Mouse (Mus musculus) neural tube, embryonic 14.5 days (tissue): ENCODE measurements around the gene Ppp1r32. TPM values are rescaled to one million over a fixed set of nuclear protein-coding genes. Genes with fewer than 3 reads are reported as not detected.

Experiments used
- ATAC-seq: fragments of 200-750 bp; cut with Nextera tagmentation; 2 replicates; pipeline ENCODE4 v1.8.0; 2017; ENCODE audit warnings: low read depth, mild to moderate bottlenecking, moderate TSS enrichment, moderate library complexity
- H3K27ac ChIP-seq: fragments of 300-500 bp; sonication (generic); 2 replicates; pipeline ENCODE4 v1.5.1; 2014; ENCODE audit warnings: low read depth, mild to moderate bottlenecking, control low read depth, low read length, moderate library complexity, mixed read lengths
- H3K27me3 ChIP-seq: fragments of 300-500 bp; sonication (generic); 2 replicates; pipeline ENCODE4 v1.6.1; 2014; ENCODE audit warnings: low read length; ENCODE audit not compliant: control insufficient read depth, insufficient read depth
- H3K36me3 ChIP-seq: fragments of 300-500 bp; sonication (generic); 2 replicates; pipeline ENCODE4 v1.6.1; 2014; ENCODE audit warnings: low read length, mixed read lengths; ENCODE audit not compliant: control insufficient read depth, insufficient read depth
- H3K4me1 ChIP-seq: fragments of 300-500 bp; sonication (generic); 2 replicates; pipeline ENCODE4 v1.6.1; 2014; ENCODE audit warnings: low read length; ENCODE audit not compliant: control insufficient read depth, insufficient read depth
- H3K4me2 ChIP-seq: fragments of 300-500 bp; sonication (generic); 2 replicates; pipeline ENCODE4 v1.6.1; 2014; ENCODE audit warnings: mild to moderate bottlenecking, low read depth, low read length, control low read depth
- H3K4me3 ChIP-seq: fragments of 300-500 bp; sonication (generic); 2 replicates; pipeline ENCODE4 v1.5.1; 2014; ENCODE audit warnings: low read depth, low read length, control low read depth, mixed read lengths
- H3K9ac ChIP-seq: fragments of 300-500 bp; sonication (generic); replicated peaks from 2 replicates; pipeline ENCODE4 v1.6.1; 2014; ENCODE audit warnings: low read depth, mild to moderate bottlenecking, control low read depth, low read length, mixed read lengths
- H3K9me3 ChIP-seq: fragments of 300-500 bp; sonication (generic); 2 replicates; pipeline ENCODE4 v1.6.1; 2016; ENCODE audit warnings: low read length; ENCODE audit not compliant: control insufficient read depth
- WGBS: fragments of 180-500 bp; shearing (Covaris S2); extraction: QIAGEN DNeasy Blood & Tissue Kit; methylation state at CpG from one replicate; pipeline ENCODE4 v1.1.7; 2014; 5-methylcytosine and 5-hydroxymethylcytosine counted together
- polyA plus RNA-seq: library from polyadenylated mRNA; unstranded; fragments of >200 nt; fragmentation: Nextera tagmentation; extraction: Ambion mirVana; gene quantifications from 2 replicates; pipeline ENCODE4 v1.2.1, GENCODE M21; 2014

Gene Ppp1r32
- polyA plus RNA-seq, 1 experiment from 2014 or later = 1.0 TPM

DNA sequence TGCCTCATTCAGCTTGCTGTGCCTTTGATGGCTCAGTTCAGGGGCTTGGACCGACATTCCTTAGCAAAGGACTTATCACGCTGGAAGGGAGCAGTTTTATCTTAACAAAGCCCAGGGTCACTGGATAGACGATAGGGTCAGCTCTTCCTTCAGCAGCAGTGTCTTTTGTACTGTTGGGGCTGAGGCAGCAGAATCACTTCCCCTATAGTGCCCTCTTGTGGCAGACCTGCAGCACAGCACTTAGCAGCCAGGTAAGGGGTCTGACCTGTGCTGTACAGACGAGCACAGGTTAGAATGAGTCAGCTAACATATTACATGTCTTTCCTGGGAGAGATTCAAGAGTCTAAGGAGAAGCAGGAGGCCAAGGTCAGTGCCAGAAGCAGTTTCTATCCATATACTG lies 19.8 kb upstream of the Ppp1r32 start:
- ATAC-seq = peak; percentile 87
- H3K4me2 ChIP-seq = no peak overlapping the region
- no peaks in the 10 kb centered on the region for H3K27me3 ChIP-seq
- H3K36me3 ChIP-seq = peaks cover 20% of the 10 kb centered on the region
- H3K9me3 ChIP-seq = no peaks in the 10 kb centered on the region
- H3K4me1 ChIP-seq = no peaks in the 10 kb centered on the region
- H3K27ac ChIP-seq = no peak overlapping the region
- 7% methylated on average over 4 of the region's 4 CpGs for WGBS
- no peak overlapping the region for H3K4me3 ChIP-seq
- no peak overlapping the region for H3K9ac ChIP-seq

DNA sequence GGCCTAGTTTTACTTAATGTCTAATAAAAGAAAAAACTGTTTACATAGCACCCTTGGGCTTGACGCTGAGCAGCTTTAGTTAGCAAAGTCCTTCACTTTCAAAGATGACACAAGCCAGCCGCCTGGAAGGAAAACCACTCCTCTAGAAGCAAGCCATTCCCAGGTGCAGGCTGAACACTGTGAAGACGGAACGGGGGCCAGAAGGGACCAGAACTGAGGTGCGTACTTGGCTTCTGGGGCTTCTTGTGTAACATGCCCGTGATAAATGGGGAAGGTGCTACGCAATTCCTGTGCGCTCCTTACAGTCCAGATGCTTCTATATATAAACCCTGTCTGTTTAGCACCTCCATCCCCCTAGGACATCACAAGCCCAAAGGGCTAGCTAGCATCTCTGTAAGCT lies 17.9 kb upstream of the Ppp1r32 start:
- 91% methylated on average over 8 of the region's 8 CpGs for WGBS
- H3K9me3 ChIP-seq = no peaks in the 10 kb centered on the region
- H3K36me3 ChIP-seq = peaks cover 20% of the 10 kb centered on the region
- H3K4me2 ChIP-seq = no peak overlapping the region
- no peak overlapping the region for H3K9ac ChIP-seq
- no peak overlapping the region for H3K27ac ChIP-seq
- H3K27me3 ChIP-seq = no peaks in the 10 kb centered on the region
- no peak overlapping the region for H3K4me3 ChIP-seq
- ATAC-seq = no peak
- no peaks in the 10 kb centered on the region for H3K4me1 ChIP-seq

DNA sequence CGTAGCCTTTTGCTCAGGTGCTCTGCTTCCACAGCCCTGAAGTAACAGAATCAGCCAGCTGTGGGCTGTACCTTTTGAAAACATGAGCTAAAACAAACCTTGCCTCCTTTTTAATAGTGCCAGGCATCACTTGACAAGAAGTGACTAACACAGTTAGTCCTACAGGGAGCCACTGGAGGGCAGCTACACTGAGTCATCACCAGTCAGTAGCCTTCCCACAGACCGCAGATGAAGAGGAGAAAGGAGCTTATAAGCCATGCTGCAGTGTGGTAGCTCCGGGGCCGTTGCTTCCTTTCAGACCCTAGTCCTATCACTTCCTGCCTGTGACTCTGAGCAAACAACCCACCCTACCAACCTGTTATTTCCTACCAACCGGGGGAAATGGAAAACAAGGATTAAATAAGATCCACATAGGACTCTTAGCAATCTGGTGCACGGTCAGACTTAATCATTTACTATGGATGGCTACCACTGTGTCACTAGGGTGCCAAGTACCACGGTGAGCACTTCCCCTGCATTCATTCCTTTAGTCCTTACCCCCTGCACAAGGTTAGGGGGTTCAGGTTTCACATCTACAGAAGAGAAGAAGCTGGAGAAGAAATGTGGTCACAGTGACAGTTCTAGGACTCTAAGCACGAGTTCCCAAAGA lies 14.9 kb upstream of the Ppp1r32 start:
- no peaks in the 10 kb centered on the region for H3K27me3 ChIP-seq
- no peak overlapping the region for H3K9ac ChIP-seq
- H3K4me3 ChIP-seq = no peak overlapping the region
- 56% methylated on average over 8 of the region's 8 CpGs for WGBS
- no peak overlapping the region for H3K27ac ChIP-seq
- no peak for ATAC-seq
- no peaks in the 10 kb centered on the region for H3K4me1 ChIP-seq
- no peak overlapping the region for H3K4me2 ChIP-seq
- peaks cover 12% of the 10 kb centered on the region for H3K36me3 ChIP-seq
- no peaks in the 10 kb centered on the region for H3K9me3 ChIP-seq

DNA sequence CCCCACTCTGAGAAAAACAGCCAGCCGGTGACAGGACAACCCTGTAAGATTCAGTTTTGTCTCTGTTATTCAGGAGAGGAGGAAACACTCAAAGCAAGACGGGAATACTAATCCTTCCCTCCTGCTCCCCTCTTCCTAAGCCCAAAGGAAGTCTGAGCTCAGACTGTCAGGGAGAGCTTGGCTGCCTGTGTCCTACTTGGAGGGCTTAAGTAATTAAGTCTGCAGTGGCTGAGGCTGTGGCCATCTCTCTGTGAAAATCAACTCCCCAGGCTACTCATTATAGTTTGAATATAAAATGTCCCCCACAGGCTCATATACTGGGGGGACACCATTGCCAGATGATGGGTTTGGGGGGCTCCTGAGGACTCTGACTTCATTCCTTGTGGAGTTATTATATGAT lies 14.2 kb upstream of the Ppp1r32 start:
- H3K4me2 ChIP-seq = no peak overlapping the region
- H3K9me3 ChIP-seq = no peaks in the 10 kb centered on the region
- H3K27me3 ChIP-seq = no peaks in the 10 kb centered on the region
- H3K27ac ChIP-seq = no peak overlapping the region
- no peak overlapping the region for H3K4me3 ChIP-seq
- ATAC-seq = no peak
- 62% methylated on average over 2 of the region's 2 CpGs for WGBS
- no peaks in the 10 kb centered on the region for H3K4me1 ChIP-seq
- peaks cover 9% of the 10 kb centered on the region for H3K36me3 ChIP-seq
- no peak overlapping the region for H3K9ac ChIP-seq

DNA sequence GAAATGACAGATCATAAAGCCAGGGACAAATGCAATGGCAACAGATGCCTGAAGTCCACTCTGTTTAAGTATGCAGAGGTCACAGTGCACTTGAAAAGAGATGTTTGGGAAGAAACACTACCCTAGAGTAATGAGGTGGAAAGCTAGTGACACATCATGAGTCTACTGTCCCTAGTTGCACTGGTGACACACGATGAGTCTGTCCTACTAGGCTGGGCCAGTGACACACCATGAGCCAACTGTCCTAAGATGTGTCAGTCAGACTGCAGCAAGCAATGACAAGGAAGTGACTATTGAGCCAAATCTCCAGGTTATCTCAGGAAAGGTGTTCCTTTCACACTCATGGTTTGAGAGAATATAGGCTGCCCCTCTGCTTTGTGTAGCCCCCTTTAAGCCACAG lies 12.9 kb upstream of the Ppp1r32 start:
- Histone ChIP-seq H3K27ac (no peak overlapping the region), H3K4me2 (no peak overlapping the region)
- WGBS = 81% methylated on average over 1 of the region's 1 CpGs

DNA sequence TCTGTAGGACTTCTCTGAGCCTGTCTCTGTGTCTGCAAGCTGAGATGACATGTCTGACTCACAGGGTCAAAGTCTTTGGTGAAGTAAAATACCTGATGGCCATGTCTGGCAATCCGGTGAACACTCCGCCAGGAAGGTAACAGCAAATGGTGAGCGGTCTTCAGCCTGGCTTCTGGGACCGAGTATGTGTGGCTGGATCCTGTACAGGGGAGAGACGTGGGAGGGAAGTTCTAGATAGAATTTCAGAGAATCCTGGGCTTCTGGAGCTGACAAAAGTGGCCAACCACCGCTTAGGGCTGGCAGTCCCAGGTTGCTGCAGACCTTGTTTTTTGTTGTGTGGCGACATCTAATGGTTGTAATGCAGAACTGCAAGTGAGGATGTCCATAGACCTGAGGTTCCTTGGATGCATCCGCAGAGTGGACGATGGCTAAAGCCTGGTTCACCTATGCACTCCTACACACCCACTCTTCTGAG lies 3.6 kb upstream of the Ppp1r32 start:
- Histone ChIP-seq H3K9ac (no peak overlapping the region), H3K36me3 (no peaks in the 10 kb centered on the region), H3K27me3 (no peaks in the 10 kb centered on the region), H3K4me3 (no peak overlapping the region), H3K9me3 (no peaks in the 10 kb centered on the region), H3K27ac (no peak overlapping the region), H3K4me2 (no peak overlapping the region), H3K4me1 (no peaks in the 10 kb centered on the region)
- ATAC-seq = peak; percentile 90
- 25% methylated on average over 9 of the region's 9 CpGs for WGBS

More for the DNA sequence above, 12.9 kb upstream of the Ppp1r32 start:
- H3K4me3 ChIP-seq = no peak overlapping the region
- no peak overlapping the region for H3K9ac ChIP-seq
- ATAC-seq = no peak
- no peaks in the 10 kb centered on the region for H3K9me3 ChIP-seq
- no peaks in the 10 kb centered on the region for H3K4me1 ChIP-seq
- no peaks in the 10 kb centered on the region for H3K27me3 ChIP-seq
- peaks cover 5% of the 10 kb centered on the region; the same call in 1 of the 2 replicates for H3K36me3 ChIP-seq

DNA sequence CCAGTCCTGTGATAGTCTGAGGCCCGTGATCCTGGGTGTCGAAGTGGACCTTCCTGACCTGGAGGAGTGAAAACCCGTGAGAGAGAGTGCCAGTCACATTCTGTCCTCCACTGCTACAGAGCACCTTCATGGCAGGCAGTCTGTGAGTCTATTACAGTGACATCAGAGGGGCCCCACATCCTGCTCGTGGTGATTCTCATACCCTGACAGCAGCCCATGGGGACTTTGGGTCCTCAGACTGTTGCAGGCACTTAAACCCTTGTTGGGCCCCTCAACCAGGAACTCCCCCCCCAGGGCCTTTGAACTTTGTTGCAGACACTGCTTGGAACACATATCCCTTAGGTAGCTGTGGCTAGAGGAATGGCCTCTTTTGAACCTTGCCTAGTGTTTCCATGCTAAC lies 3.2 kb downstream of the Ppp1r32 start:
- no peaks in the 10 kb centered on the region for H3K4me1 ChIP-seq
- H3K4me3 ChIP-seq = no peak overlapping the region
- no peaks in the 10 kb centered on the region for H3K36me3 ChIP-seq
- H3K27me3 ChIP-seq = no peaks in the 10 kb centered on the region
- no peak for ATAC-seq
- H3K27ac ChIP-seq = no peak overlapping the region
- H3K4me2 ChIP-seq = no peak overlapping the region
- H3K9me3 ChIP-seq = no peaks in the 10 kb centered on the region
- 68% methylated on average over 4 of the region's 4 CpGs for WGBS
- no peak overlapping the region for H3K9ac ChIP-seq

DNA sequence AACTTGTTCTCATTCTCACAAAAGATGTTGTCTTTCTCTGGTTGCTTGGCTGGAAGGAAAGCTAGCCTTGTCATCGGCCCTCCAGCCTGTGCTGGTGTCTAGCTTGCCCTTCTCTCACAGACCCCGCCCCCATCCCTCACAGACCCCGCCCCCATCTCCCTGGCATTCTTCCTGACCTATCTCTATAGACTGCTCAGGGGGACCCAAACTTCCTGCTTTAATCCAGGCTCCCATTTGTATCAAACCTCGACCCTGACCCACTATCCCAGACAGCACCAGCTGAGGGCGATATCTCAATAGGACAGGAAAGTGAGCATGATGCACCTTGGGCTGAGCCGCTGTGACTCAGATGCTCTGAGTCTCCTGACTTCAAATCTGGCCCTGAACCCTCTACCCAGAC lies 8.9 kb downstream of the Ppp1r32 start:
- 21% methylated on average over 6 of the region's 6 CpGs for WGBS
- no peaks in the 10 kb centered on the region for H3K9me3 ChIP-seq
- H3K9ac ChIP-seq = no peak overlapping the region
- no peaks in the 10 kb centered on the region for H3K27me3 ChIP-seq
- H3K4me1 ChIP-seq = no peaks in the 10 kb centered on the region
- no peak for ATAC-seq
- H3K27ac ChIP-seq = no peak overlapping the region
- H3K4me2 ChIP-seq = no peak overlapping the region
- H3K4me3 ChIP-seq = no peak overlapping the region
- H3K36me3 ChIP-seq = no peaks in the 10 kb centered on the region

DNA sequence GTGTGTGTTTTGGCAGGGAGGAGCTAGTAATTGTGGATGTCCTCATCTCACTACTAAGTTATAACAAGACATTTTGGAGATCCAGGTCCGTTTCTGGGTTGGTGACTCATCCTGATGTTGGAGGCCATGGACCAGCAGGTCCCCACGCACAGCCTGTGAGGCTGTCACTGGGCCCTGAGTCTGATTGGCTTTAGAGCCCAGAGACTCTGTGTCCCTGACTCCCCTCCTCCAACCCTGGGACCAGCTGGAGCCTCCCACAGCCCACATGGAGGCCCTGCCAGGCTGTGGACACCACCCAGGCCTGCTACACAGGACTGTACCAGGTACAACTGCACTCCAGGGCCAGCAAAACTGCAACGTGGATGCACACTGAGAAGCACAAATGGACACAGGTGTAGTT lies 9.8 kb downstream of the Ppp1r32 start:
- no peak for ATAC-seq
- no peaks in the 10 kb centered on the region for H3K9me3 ChIP-seq
- no peaks in the 10 kb centered on the region for H3K4me1 ChIP-seq
- H3K4me3 ChIP-seq = no peak overlapping the region
- H3K27ac ChIP-seq = no peak overlapping the region
- H3K36me3 ChIP-seq = no peaks in the 10 kb centered on the region
- no peak overlapping the region for H3K4me2 ChIP-seq
- H3K27me3 ChIP-seq = no peaks in the 10 kb centered on the region
- no peak overlapping the region for H3K9ac ChIP-seq
- WGBS = 89% methylated on average over 3 of the region's 3 CpGs
